Mouse (Mus musculus): ENCODE results near the gene Aprt.

The Aprt gene

DNA sequence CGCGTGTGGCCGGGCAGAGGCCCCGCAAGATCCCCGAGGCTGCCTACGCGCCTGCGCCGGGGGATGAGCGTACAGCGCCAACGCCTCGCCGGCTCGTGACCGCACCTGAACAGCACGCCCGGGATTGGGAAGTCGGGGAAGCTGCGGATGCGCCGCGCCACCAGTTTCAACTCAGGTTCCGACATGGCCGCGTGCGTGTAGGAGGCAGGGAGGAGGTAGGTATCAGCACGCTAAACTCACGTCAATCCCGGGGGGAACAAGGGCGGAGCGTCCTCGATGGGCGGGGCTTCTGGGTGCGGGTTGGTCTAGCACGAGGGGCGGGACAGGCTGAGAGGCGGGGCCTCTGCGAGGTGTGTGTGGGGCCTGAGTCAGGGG is at the start of gene Aprt:
Gene Aprt, minus strand, starts transcription at position 262 of the 375 bp plus-strand sequence.
- DNase-seq (ENCODE audit: extremely low read depth, low read depth, low spot score), result peak; percentile 30

DNA sequence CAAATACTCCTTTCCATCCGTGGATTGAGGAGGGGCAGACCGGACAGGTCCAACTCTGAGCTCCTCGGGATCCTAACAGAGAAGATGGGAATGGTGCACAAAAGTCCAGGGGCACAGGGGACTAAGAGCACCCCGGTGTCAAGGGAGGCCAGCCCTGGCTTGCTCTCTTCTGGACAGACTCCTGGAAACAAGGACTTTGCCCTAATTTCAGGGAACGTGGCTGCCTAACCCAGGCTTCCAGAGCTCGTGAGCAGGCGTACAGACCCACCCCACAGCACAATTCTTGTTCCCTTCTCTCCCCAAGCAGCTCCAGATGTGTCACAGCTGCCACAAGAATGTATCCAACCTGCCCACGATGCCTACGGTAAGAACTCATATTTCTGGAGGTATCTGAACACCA is 49.1 kb upstream of the Aprt start:
- no peak for DNase-seq (ENCODE audit: extremely low read depth, low read depth, low spot score)

DNA sequence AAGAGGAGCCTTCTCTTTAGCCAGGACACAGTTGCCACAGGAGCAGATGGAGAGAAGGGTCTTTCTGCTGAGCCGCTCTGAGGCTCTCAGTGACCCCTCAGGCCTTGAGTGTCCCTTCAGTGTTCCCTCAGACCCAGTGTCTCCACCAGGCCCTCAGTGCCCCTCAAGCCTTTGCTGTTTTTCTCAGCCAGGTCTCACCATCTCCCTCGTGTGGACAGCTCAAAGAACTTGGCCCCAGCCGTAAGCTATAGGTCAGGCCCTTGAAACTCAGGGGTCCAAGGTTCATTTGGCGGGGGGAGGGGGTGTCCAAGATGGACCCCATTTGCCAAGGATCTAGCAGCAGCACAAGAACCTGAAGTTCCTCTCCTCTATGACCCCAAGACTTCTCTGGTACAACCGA is 47.9 kb upstream of the Aprt start:
- no peak for DNase-seq (ENCODE audit: extremely low read depth, low read depth, low spot score)

DNA sequence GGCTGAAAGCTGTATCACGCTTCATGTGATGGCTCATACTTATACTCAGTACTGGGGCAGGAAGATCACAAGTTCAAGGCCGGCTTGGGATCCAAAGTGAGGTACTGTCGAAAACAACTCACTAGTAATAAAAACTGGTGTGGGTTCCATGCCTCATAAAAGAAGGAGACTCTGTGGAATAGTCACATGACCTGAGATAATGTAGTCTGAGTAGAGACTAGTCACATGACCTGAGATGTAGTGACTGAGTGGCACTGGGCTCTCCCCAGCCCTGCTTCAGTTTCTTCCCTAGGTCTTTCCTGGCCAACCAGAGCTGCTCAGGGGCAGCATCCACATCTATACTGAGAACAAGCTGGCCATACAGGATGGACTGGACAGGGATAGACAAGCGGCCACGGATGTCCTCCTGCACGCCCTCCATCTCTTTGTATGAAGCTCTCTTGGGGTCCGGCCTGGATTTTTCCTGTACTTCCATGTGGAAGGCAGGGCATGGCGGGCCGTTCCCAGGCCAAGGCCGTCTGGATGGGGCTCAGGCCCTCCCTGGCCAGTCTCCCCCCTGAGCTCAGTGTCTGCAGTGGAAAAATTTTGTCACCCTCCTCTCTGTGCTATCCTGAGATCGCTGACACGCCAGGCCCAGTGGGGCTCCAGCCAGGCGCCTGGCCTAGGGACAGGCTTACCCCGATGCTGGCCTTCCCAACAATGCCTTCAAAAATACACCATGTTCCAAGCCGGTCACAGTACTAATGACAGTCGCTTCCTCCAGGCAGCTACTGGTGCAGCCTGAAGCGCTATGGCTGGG is 47.3 kb upstream of the Aprt start:
- DNase-seq (ENCODE audit: extremely low read depth, low read depth, low spot score), result no peak

DNA sequence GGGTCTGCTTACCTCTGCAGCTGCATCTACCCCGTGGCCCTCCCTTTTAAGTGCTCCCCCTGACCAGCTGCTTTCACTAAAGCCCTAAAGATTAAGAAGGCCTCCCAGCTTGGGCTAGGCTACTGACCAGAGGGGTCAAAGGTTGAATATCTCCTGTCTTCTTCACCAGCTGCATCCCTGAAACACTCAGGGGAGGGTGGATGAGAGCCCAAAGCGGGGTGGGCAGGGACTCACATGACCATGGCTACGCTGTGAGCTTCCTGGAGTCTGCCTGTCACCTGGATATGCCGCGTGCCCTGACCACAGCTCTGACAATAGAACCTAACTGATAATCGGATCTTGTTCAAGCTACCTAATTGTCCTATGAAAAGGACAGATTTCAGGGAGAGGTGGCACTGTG is 46.0 kb upstream of the Aprt start, which contains the start of gene Pabpn1l:
Gene Pabpn1l, minus strand, starts transcription at position 13 of the 400 bp plus-strand sequence.
- DNase-seq (ENCODE audit: extremely low read depth, low read depth, low spot score), result no peak

DNA sequence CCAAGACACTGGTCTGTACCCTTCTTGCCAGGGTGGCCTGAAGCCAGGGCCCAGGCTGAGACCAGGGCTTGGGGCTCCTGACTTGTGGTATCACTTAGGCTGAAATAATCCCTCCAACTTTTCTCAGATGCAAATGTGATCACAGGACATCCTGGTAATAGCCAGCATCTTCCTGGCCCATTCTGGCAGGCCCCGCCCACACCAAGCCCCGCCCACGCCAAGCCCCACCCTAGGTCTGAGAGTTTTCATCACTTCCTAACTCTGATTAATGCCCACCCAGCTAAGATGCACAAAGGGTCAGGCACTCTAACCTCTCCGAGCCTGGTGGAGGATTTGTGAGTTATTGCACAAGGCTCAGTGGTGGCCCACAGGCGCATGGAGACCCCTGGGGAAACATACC is 43.7 kb upstream of the Aprt start:
- no peak for DNase-seq (ENCODE audit: extremely low read depth, low read depth, low spot score)

DNA sequence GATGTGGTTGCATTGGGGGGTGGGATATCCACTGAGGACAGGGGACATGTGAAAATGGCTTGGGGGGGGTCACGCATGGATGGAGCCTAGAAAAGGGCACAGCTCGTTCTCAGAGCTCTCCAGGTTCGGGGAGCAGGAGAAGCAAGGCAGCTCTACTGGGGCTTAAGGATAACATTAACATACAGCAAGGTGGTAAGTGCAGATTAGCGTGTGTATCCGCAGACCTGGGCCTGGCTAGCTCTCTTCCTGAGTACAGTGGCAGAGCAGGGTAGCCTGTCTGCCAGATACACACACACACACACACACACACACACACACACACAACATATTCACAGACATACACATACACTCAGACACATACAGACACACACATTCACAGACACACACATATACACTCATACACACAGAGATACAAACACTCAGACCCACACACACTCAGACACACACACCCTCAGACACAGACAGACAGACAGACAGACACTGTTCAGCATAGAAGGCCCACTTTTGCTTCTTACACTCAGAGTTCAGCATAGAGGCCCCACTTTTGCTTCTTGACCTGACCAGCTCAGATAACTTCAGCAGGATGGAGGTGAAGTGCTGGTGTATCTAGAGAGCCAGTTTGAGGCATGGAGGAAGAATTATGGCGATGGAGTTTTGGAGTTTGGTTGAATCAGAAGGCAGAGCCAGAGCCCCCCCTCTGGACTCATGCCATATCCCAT is 42.1 kb upstream of the Aprt start:
- no peak for DNase-seq (ENCODE audit: extremely low read depth, low read depth, low spot score)

DNA sequence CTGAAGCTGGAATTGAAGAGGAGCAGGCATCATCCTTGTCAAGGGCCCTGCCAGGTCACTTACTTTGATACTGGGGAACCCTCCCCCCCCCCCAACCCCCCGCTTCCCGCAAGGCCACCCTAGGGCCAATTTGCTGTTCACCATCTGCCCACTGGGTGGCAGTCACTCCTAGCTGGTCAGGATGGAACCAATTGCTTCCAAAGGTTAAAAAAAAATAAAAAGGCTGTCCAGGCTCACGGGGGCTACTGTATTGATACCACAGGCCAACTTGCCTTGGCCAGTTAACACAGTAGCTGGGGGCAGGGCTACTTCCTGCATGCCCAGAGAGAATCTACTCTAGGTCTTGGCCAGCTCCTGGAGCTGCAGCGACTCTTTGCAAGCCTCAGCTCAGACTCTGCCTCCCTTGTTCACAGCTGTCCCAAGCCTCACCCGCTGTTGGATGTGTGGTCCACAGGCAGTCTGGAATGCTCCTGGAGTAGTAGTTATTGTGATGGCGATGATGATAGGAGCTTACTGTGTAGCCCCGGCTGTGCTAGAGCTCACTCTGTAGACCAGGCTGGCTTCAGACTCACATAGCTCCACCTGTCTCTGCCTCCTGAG is 41.3 kb upstream of the Aprt start:
- no peak for DNase-seq (ENCODE audit: extremely low read depth, low read depth, low spot score)

DNA sequence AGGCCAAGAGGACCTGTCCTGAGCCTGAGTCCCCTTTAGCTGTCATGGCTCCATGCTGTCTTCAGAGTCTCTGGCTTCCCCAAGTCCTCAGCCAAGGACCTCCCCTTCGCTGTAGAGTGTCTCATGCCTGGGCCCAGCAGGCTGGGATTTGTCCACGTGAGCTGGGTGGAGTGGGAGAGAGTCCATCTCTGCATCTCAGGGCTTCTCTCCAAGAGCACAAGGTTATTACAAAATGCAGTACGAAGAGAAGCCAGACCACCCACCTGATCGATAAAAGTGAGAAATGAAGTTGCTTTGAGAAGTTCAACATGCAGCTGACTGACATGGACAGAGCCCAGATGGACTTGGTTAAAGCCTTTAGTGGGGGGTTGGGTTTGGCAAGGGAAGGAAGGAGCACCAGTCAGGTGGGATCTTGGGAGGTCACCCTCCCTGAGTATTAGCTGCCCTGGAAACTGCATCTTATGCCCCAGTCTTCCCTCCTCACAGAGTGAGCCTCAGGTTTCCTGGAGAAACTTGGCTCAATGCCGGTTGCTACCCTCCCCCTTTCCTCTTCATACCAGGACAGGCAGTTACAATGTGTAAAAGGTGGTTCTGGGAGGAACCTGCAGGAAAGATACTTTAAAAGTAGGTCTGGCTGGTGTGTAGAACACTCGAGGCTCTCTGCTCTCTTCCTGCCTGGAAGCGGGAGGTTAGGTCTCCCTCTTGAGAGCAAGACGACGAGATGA is 39.6 kb upstream of the Aprt start:
- DNase-seq (ENCODE audit: extremely low read depth, low read depth, low spot score), result no peak

DNA sequence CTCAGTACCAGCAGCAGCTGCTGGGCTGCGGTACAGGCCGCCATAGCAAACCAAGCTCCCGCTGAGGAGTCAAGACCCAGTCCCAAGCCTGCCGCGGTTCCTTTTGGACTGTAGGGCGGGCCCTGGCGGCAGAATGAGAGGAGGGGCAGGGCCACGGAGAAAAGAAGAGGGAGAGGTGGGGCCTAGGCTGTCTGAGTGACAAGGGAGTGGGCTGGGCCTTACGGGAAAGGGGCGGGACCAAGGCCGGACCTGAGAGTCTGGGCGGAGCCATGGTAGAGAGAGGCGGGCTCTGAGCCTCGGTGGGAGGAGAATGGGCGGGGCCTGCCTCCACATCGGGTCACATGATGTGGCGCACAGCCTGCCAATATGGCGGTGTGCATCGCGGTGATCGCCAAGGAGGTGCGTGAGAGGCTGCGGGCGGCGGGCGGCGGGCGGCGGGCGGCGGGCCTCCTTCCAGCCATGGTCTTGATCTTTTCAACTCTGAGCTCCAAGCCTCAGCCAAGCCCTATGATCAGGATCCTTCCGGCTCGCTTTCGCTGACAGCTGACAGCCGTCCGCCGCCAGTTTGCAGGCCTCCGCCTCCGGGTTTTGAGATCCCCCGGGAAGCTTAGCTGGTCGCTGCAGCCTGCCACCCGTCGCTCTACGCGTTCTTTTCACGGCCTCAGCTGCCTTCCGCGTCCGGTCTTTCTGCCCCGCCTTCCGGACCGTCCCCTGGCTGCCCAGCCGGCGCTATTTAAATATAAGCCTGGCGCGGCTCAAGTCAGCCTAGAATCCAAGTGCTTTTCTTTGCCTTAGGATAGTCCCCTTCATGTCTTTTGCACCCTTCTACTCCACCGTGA is 34.8 kb upstream of the Aprt start, which contains the start of the genes Galns and Trappc2l:
Gene Galns, minus strand, starts transcription at position 169 of the 839 bp plus-strand sequence.
Gene Trappc2l, plus strand, starts transcription at position 346 of the 839 bp plus-strand sequence.
- peak; percentile 42 for DNase-seq (ENCODE audit: extremely low read depth, low read depth, low spot score)

DNA sequence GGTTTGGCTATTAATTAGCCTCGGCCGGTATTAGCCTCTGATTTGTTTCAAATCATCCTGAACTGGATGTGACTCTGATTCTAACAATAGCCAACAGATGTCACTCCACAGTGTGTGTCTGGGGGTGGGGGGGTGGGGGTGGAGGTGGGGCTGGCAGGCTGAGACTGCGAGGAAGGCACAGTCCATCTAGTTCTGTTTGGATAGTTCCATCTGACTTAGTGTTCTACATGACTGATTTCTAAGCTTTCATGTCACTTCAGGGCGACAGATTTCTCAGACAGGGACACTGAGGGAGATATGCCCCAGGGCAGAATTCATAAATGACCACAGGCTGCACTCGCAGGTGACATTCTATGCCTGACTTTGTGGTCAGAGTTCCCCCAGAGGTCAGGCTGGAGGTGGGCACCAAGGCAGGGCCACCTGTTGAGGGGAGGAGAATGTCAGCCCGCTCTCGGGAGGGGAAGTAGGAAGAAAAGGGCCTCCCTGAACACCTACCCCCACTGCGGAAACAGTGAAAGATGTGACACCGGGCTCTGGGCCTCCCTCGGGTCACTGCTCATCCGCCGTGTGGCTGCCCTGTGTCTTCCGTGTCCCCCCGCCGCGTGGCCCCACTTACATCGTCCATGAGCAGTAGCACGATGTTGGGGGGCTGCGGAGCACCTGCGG is 34.0 kb upstream of the Aprt start:
- DNase-seq (ENCODE audit: extremely low read depth, low read depth, low spot score), result no peak

DNA sequence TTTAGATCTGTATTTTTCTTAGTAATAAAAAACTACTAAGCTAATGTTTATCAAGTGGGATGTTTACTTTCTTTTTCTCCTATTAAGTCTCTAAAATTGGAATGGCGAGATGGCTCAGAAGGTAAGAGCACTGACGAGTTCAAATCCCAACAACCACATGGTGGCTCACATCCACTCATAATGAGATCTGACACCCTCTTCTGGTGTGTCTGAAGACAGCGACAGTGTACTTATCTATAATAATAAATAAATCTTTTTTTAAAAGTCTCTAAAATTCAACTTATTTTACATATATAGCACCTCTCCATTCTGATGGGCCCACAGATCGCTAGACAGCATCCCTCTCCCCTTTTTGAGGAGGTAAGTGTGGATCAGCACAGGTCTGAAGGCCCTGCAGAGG is 33.5 kb upstream of the Aprt start:
- no peak for DNase-seq (ENCODE audit: extremely low read depth, low read depth, low spot score)

DNA sequence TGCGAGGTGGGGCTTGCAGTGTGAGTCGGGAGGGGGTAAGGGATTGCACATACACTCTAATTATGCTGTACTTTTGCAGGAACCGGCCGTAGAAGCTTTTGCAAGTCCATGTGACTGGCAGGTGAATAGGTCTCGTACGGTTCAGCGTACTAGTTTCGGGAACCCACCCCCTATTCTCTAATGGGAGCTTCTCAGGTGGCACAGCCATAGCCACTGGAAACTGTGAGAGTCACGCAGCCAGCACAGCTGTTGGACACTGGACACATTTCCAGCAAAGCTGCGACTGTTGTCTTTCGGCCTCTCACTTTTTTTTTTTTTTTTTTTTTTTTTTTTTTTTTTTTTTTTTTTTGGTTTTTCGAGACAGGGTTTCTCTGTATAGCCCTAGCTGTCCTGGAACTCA is 30.1 kb upstream of the Aprt start:
- DNase-seq (ENCODE audit: extremely low read depth, low read depth, low spot score), result no peak

DNA sequence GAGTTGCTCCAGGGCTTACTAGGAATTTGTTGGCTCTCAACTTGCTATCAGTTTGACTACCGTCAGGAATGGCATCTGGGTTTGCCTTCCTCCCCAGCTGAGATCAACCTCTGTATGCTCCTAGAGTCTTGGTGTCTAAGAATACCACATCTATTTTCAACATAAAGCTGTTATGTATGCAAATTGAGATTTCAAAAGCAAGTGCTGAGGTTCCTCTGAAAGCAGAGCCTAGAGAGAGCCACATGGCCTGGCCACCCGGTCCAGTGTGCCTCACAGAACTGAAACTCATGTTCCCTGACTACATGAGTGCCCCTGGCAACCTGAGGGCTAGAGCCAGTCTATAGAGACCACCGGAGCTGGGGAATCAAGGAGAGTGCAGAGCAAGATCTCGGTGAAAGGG is 28.7 kb upstream of the Aprt start:
- DNase-seq (ENCODE audit: extremely low read depth, low read depth, low spot score), result no peak

DNA sequence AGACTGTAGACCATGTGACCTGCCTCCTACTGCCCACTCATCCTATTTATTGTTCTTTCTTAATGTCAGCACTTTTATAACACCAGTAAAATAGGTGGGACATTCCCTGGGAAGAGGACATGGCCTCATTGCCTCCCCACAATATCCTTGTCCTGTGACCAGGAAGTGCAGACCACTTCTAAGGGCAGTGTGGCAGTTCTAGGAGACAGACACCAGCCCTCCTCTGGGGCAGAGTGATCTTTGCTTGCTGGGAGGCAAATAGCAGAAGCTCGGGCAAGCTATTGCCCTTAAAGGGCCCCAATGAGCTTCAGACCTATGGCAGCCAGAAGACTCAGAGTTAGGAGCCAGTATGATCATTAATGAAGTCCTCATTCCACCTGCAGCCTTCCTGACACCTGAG is 27.9 kb upstream of the Aprt start:
- no peak for DNase-seq (ENCODE audit: extremely low read depth, low read depth, low spot score)

DNA sequence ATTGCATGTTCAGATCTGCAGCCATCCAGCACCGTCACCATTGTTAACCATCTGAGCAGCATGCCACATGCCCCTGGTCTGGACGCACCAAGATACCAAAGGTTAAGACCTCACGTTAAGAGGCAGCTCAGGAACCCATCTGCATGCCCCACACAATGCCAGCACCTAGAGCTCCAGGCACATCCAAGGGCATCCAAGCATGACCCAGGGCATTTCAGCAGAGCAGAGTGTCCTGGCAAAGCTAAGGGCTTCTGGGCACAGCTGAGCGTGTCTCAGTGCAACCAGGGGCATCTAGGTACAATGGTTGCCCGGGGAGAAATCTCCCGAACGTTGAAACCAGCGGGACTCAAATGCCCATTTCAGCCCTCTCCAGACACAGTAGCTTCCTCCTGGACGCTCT is 24.0 kb upstream of the Aprt start:
- DNase-seq (ENCODE audit: extremely low read depth, low read depth, low spot score), result no peak

DNA sequence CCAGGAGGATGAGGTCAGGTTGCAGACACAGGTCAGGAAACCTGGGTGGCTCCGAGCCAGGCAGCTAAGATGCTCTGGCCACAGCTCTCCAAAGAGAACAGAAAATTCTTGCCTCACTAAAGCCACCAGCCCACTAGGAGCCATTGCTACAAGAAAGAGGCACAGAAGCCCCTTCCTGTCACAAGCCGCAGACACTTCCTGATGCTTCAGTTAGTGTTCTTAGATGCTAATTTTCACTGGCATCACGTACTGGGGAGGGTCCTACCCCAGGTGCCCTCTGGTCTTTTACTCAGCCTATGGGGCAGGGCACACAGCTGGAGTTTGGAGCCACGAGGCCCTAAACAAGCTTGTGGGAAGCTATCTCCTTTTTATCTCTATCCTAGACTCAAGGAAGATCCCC is 19.3 kb upstream of the Aprt start:
- no peak for DNase-seq (ENCODE audit: extremely low read depth, low read depth, low spot score)

DNA sequence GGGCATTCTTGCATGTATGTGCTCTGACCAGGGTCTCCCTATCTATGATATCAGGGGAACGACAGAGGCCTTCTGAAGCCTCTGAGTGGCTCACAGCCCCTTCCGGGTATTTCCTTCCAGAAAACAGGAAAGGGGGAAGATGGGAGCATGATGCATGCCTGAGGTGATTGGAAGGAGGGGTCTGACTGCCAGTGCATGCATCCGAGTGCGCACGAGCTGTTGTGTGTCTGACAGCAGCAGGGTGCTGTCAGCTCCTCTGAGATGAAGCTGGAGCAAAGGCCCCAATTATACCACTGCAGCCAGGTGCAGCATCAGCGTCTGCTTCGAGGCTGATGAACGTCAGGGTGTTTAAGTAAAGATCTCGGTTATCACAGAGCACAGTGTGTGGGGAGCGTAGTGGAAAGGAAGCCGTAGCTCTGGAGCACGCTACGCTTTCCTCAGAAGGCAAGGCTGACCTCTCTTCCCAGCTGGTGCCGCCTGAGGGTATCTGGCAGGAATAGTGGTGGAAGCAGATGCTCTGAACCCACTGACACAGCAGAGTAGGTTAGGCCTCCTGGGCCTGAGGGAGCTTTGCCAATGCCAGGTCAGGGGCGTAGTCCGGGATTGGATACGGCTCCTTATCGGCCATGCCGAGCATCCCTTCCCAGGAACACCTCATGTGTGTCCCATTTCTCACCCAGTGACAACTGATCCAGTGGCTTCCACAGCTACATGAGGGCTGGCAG is 17.2 kb upstream of the Aprt start:
- no peak for DNase-seq (ENCODE audit: extremely low read depth, low read depth, low spot score)

DNA sequence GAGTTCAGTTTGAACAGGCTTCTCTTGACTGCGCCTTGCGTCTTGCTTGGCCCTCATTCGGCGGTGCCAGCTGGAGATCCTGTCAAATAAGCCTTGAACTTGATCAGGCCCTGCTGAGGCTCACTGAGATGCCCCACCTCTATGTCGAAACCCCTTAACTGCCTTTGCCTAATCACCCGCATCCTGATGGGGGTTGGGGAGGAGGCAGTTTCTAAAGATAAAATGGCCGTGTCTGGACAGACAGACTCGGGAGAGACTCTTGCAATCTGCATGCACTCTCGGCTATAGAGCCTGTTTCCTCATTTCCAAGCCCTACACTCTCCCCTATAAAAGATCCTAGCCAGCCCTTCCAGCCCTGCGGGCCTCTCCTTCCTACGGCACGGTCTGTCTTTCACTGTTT is 16.5 kb upstream of the Aprt start:
- DNase-seq (ENCODE audit: extremely low read depth, low read depth, low spot score), result no peak

All from fat pad, adult 2 months (tissue).